Mouse (Mus musculus) heart, adult 18-20 months (tissue): Measurements from ENCODE around the gene Clock. TPM values are rescaled to one million over a fixed set of nuclear protein-coding genes. Genes with fewer than 3 reads are reported as not detected.

ENCODE experiments used
- DNase-seq, 2 experiments: peaks; one replicate each; pipeline ENCODE4 v3.0.0; 2021 to 2022; ENCODE audit warnings: mixed read lengths in 1 of 2
- total RNA-seq, 2 experiments: library from RNA; stranded (reverse); gene quantifications; 2 replicates each; pipeline ENCODE4 v1.2.3; 2021

Gene Clock
- total RNA-seq, 2 experiments from 2014 or later: 29.1 to 33.9 TPM

GRCm38 (mm10) chr5:76179171-76179570 lies 125.4 kb downstream of the Clock start:
- DNase-seq: no peak

GRCm38 (mm10) chr5:76177664-76178063 lies 126.9 kb downstream of the Clock start:
- no peak for DNase-seq

GRCm38 (mm10) chr5:76176841-76177240 lies 127.8 kb downstream of the Clock start:
- DNase-seq: no peak

- peak in 1 of 2 experiments; percentile 34 for DNase-seq
Measured at GRCm38 (mm10) chr5:76176411-76176810, 128.2 kb downstream of the Clock start.

- DNase-seq: peak in 1 of 2 experiments; percentile 16
Measured at GRCm38 (mm10) chr5:76175051-76175450, 129.5 kb downstream of the Clock start.

- no peak for DNase-seq
Measured at GRCm38 (mm10) chr5:76171039-76171438, 133.6 kb downstream of the Clock start.

- DNase-seq: no peak
Measured at GRCm38 (mm10) chr5:76170522-76170921, 134.1 kb downstream of the Clock start.

GRCm38 (mm10) chr5:76164827-76165226 lies 139.8 kb downstream of the Clock start:
- DNase-seq: no peak

GRCm38 (mm10) chr5:76163828-76164390 lies 140.7 kb downstream of the Clock start:
- no peak for DNase-seq

- DNase-seq: no peak
Measured at GRCm38 (mm10) chr5:76162926-76163325, 141.7 kb downstream of the Clock start.

GRCm38 (mm10) chr5:76161491-76161890 lies 143.1 kb downstream of the Clock start:
- DNase-seq: no peak

GRCm38 (mm10) chr5:76160086-76160485 lies 144.5 kb downstream of the Clock start:
- DNase-seq: no peak

Other genes starting within 250 kb of the Clock start
- gene Srd5a3, start 164.5 kb downstream of the Clock start, total RNA-seq: 1 to 10 TPM; 8.2 TPM
- 10 to 100 TPM; 17.7 TPM for gene Tmem165, start 120.9 kb downstream of the Clock start, total RNA-seq
- gene Pdcl2, start 26.4 kb upstream of the Clock start, total RNA-seq: not detected
- not detected for gene Nmu, start 59.0 kb upstream of the Clock start, total RNA-seq
- not detected for gene Gm7271, start 179.2 kb upstream of the Clock start, total RNA-seq
- 10 to 100 TPM; 15.2 to 15.6 TPM for gene Exoc1, start 224.5 kb upstream of the Clock start, total RNA-seq